Mouse (Mus musculus): ENCODE measurements around the gene Wasf3.
"Not testable (repeated sequence)": the region's sequence is repeated elsewhere in the genome, so short reads cannot be mapped to it uniquely, and the experiment has no call there.

Wasf3 gene

DNA sequence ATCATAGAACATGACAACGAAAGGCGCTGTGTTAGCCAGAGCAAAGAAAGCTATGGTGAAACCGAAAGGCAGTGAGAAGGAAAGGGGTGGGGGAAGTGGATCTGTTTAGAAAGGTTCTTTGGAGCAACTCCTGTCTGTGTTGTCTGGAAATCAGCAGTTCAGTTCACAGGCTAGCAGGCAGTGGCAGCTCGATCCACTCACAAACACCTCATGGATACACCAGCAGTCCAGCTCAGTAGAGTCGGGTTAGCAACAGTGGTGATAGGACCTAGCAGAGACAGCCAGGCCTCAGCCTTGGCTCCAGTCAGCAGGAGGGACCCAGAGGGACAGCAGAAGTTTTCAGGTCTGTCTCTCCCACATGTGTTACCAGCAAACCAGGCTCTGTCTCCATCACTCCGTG, 16.2 kb downstream of the Wasf3 start:
- DNase-seq (ENCODE audit: low read depth, low spot score): not testable (repeated sequence)

GRCm38 (mm10) chr5:146402311-146402710, 17.5 kb downstream of the Wasf3 start:
- DNase-seq (ENCODE audit: low read depth, low spot score): no peak

DNA sequence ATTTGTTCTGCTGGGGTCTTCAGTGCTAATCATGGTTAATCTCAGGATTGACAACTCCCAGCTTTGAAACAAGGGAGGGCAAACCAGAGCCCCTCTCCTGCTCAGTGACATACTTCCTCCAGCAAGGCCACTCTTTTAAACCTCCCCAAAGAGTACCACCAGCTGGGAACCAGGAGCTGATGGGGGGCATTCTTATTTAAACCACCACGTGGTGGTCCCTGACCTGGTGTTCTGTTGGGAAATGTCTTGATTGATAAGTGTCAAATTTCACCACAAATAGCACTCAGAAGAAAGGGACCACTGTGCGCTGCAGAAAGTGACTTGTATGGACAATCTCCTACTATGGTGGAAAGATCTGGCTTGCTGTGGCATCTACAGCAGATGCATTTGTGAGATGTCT, 19.1 kb downstream of the Wasf3 start:
- DNase-seq (ENCODE audit: low read depth, low spot score): no peak

DNA sequence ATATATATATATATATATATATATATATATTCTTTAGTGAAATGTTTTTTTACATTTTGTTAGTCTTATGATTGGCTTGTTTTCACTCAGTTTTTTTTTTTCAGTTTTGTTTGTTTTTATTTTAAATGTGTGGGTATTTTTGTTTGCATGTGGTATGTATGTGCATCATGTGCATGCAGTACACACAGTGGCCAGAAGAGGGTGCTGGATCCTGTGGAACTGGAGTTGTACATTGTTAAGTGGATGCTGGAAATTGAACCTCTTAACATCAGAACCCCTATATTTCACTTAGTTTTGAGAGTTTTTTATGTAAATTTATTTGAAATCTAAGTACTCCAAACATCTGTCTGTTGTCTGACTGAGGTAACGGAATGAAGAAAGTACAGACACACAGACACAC, 21.3 kb downstream of the Wasf3 start:
- DNase-seq (ENCODE audit: low read depth, low spot score): no peak

DNA sequence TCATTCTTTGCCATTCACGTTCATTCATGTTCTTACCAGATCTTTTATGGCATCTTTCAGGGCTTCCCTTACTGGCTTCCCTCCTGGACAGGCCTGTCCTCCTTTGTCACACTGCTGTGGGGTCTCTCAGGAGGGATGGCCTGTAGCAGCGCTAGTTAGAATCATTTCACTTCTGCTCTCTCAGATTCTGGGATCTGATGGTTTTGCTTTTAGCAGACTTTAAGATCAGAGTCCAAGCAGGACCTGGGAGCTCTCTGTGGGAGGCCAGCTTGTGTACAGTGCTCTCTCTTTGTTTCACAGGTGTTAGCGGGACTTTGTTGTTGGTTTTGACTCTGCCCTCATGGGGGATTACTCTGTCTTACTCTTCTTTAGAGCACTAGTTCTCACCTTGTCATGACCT, 23.0 kb downstream of the Wasf3 start:
- no peak for DNase-seq (ENCODE audit: low read depth, low spot score)

DNA sequence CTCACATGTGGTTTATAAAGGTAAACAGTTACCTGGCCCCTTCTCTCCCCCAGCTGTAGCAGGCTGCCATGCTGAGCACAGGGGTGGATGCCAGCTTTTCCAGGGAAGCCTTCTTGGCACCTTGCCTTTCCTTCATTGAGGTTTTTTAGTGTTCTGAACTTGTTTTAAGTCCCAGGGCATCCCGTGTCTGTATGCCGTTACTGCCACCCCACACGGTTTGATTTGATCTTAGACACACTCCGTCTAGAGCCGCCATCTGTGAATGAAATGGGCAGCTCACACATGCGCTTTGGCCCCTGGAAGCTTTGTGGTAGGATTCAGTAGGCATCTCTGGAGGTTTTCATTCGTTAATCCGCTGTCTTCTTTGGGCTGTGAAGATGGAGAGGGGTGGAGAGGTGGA, 23.8 kb downstream of the Wasf3 start:
- DNase-seq (ENCODE audit: low read depth, low spot score): no peak

GRCm38 (mm10) chr5:146410821-146411220, 26.0 kb downstream of the Wasf3 start:
- DNase-seq (ENCODE audit: low read depth, low spot score): no peak

DNA sequence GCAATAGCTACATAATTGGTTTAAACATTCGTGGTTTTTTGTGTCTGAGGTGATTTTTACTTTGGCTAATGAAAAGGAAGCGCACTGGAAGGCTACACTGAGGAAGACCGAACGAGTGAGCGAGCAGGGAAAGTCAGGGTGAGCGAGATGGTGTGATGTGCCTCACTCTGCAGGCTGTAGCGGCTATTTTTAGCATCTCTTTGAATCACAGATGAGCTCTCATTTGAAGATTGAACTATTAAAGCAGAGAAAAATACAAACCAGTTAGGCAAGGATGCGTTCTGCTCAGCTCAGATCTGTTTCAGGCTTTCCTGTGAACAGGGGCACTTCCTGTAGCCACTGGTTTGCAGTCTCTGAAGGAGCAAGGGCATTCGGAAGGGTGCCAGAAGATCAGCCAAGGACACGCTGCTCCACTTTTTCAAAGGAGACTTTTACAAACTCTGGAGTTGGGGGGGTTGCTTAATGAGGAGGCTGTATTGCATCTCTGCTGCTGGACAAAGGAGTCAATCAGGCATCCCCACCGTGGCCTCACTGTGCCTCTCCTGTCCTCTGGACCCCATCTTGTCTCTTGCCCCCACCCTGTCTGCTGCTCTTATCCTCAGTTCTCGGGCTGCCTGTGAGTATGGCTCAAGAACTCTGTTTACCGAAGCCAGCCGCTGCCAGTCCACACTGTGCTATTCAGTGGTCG, 28.1 kb downstream of the Wasf3 start:
- no peak for DNase-seq (ENCODE audit: low read depth, low spot score)

DNA sequence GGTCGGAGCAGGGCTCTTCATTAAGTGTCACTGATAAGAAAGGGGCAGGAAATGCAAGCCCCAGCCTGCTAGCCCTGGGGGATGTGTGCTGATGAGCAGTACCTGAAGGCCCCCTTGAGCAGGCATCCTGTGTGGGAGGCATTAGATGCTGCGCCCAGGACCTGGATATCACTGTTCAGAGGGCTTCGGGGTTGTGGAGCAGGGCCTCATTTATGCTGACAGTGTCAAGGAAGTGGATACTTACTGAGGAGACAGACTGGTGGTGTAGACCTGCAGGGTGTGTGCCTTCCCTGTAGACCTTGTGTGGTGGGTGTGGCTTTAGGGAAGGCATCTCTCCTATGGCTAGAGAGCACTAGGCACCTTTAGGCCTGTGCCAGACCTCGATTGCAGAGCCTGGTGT, 29.8 kb downstream of the Wasf3 start:
- no peak for DNase-seq (ENCODE audit: low read depth, low spot score)

GRCm38 (mm10) chr5:146415218-146415617, 30.4 kb downstream of the Wasf3 start:
- DNase-seq (ENCODE audit: low read depth, low spot score): no peak

DNA sequence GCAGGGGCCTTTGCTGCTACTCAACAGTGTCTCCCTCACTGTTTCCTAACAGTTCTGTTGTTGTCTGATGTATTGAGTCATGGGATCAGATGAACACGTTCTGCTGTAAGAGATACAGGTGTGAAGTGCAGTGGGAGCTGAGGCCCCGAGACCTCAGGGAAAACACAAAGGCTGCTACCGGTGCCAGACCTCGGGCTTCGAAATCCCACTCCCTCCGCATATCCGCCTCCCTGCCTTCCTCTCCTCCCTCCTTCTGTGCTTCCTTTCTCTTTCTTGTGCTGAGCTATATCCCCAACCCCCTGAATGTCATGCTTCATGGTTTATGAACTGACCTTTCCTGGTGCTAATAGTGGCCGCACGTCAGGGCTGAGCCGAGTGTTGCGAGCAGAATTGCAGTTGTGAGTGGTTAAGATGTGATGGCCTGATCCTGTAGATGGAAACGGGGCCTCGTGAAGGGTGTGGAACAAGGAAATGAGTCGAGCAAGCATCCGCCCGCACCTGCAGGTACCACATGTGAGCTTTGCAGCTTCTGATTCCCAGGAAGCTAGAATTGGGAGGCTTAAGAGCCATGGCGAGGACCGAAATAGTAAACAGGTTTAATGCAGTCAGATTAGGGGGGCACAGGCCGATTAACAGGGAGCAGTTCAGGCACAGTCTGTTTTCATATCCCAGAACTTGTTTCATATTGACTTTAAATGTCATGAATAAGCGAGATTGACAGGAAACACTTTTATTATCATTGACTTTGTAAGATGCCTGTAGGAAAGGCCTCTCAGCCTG, 31.7 kb downstream of the Wasf3 start:
- DNase-seq (ENCODE audit: low read depth, low spot score): no peak

DNA sequence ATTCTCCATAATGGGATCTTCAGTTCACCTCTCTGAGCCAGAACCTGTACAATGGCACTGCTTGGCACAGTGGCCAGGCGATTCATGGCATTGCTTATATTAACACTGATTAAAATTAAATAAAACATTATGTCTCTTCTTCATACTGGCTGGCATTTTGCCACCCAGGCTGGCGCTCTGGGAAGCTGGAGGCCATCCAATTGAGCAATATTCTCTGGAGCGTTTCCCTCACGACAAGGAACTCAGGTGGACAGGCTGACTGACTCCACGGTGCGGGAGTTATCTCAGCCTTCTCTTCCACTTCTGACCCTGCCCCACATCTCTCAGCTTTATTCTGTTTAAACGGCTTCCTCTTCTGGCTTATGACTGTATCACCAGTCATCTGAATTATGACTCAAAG, 33.3 kb downstream of the Wasf3 start:
- no peak for DNase-seq (ENCODE audit: low read depth, low spot score)

DNA sequence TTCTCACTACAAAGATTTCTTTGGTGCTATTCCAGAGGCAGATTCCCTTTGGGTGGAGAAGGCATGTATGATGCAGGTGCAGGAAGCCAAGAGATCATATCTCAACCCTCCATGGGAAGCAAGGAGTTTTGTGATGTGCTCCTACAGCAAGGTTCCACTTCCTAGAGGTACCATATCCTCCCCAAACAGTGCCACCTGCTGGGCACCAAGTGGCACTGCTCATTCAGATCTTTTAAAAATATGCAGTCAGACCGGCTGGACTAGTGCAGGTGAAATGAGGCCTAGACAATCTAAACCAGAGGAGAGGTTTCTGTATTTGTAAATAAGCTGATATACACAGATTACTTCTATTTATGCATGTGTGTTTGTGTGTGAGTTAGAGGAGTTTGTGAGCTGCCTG, 35.3 kb downstream of the Wasf3 start:
- DNase-seq (ENCODE audit: low read depth, low spot score): no peak

DNA sequence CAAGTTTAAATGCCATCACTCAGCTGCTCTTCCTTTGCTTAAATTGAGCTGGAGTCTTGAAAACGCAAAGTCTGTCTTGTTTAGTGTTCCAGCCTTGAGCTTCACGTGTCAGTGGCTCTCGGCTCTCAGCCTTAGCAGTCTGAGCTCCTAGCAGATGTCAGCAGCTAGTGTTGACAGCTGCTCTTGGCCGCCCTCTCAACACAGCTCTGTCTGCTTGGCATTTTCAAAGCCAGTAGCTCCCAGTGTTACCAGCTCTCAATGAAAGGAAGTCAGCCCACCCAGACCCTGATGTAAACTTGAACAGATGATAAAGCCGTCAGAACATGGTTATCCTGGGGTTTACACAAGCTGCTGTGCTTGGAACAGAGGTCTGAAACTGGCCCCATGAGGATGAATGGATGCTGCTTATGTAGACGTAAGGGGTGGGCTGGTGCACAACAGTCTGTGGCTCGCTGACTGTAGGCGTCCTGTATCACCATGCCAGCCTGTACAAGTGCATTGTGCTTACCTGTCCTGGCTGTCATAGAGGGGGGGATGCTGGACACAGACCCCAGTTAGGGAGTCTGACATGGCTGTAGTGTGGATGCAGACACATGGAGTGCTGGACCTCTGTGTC, 40.0 kb downstream of the Wasf3 start:
- DNase-seq (ENCODE audit: low read depth, low spot score): no peak

DNA sequence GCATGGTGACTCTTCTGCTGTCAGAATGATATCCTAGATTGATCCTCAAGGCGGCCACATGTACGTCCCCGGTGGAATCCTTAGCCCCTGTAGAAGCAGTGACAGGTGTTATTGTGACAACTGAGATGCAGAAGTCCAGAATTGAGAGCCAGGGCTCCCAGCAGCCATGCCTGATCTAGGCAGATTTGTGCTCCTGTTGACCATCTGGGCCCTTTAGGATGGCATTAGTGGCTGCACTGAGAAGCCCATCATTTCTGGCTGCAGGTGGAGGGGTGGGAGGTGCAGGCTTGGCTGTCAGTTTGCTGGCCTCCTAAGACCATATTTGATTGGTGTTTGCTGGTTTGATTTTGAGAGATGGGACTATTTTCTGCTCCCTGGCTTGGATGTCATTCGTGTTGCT, 40.9 kb downstream of the Wasf3 start:
- DNase-seq (ENCODE audit: low read depth, low spot score): no peak

GRCm38 (mm10) chr5:146428109-146428508, 43.3 kb downstream of the Wasf3 start:
- DNase-seq (ENCODE audit: low read depth, low spot score): no peak

- no peak for DNase-seq (ENCODE audit: low read depth, low spot score)
These were observed 47.0 kb downstream of the Wasf3 start for GRCm38 (mm10) chr5:146431821-146432220.

GRCm38 (mm10) chr5:146432476-146432875, 47.7 kb downstream of the Wasf3 start:
- DNase-seq (ENCODE audit: low read depth, low spot score): no peak

GRCm38 (mm10) chr5:146435316-146435715, 50.5 kb downstream of the Wasf3 start:
- no peak for DNase-seq (ENCODE audit: low read depth, low spot score)

- no peak for DNase-seq (ENCODE audit: low read depth, low spot score)
These were observed 52.0 kb downstream of the Wasf3 start for GRCm38 (mm10) chr5:146436796-146437195.

DNA sequence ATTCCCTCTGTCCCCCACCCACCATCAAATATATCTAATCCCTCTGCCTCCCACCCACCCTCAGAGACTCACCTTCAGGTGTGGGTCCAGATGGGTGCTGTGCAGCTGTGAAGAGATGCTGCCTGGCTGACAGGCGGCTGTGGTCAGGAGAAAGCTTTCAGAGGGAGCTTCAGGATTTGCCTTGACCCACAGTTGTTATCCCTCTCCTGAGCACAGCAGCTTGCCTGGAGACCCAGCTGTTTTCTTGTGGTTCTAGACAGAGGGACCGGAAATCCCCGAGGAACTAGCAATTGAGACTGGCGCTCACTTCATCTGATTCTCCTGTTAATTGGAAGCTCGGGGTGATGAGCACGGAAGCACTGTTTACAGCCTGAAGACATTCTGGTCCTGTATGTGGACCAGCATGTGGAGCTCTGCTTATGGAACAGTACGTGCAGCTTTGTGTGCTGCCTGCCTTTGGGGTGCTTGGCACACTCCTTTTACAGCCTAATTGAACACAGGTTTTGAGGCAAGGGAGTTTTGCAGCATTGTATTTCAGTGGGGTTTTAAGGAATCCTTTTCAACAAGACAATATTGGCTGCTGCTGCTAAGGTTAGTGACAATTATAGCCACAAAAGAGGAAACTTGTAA, 54.5 kb downstream of the Wasf3 start:
- no peak for DNase-seq (ENCODE audit: low read depth, low spot score)

GRCm38 (mm10) chr5:146440273-146440672, 55.5 kb downstream of the Wasf3 start:
- DNase-seq (ENCODE audit: low read depth, low spot score): no peak

All from retina, postnatal 7 days (tissue).